Mouse (Mus musculus) bone marrow macrophage, adult 2 months (primary cell): ENCODE results near the gene Tubb5. TPM values are rescaled to one million over a fixed set of nuclear protein-coding genes. Genes with fewer than 3 reads are reported as not detected.

Experiments
- H3K27ac ChIP-seq: 2 replicates; pipeline ENCODE4 v1.5.1; 2012; ENCODE audit warnings: low read depth, low read length; ENCODE audit not compliant: insufficient read depth
- H3K4me1 ChIP-seq: 2 replicates; pipeline ENCODE4 v1.6.1; 2012; ENCODE audit warnings: low read length; ENCODE audit not compliant: control insufficient read depth, insufficient read depth
- H3K4me3 ChIP-seq: 2 replicates; pipeline ENCODE4 v1.5.1; 2012; ENCODE audit warnings: mild to moderate bottlenecking, low read length, moderate library complexity; ENCODE audit not compliant: insufficient read depth
- CTCF ChIP-seq: IDR thresholded peaks from 2 replicates; pipeline ENCODE4 v1.5.1; 2012; ENCODE audit warnings: low read depth, mild to moderate bottlenecking, low read length, moderate library complexity
- POLR2A ChIP-seq: IDR thresholded peaks from 2 replicates; pipeline ENCODE4 v1.6.1; 2012; ENCODE audit warnings: mild to moderate bottlenecking, low read depth, low read length, borderline replicate concordance
- polyA plus RNA-seq: library from polyadenylated mRNA; stranded (reverse); fragments of >200 nt; gene quantifications from 2 replicates; pipeline ENCODE4 v1.2.4, GENCODE M21; 2012; ENCODE audit not compliant: missing spikeins, insufficient read depth, insufficient read length

Tubb5 gene
- polyA plus RNA-seq, 1 experiment = 519 TPM

- no peak for TF ChIP-seq POLR2A
- TF ChIP-seq CTCF = no peak
- peak within 1 kb of the TSS; percentile 87 for H3K4me3 ChIP-seq
- peak within 1 kb of the TSS; percentile 65 for H3K27ac ChIP-seq
- H3K4me1 ChIP-seq = peaks cover 28% of the 10 kb centered on the region
Observed at GRCm38 (mm10) chr17:35861198-35861857, 23.2 kb upstream of the Tubb5 start, which contains the start of gene Nrm. Gene Nrm, plus strand, starts transcription at chr17:35861318.

GRCm38 (mm10) chr17:35860831-35861197 is 22.7 kb upstream of the Tubb5 start:
- Histone ChIP-seq H3K4me1 (peaks cover 28% of the 10 kb centered on the region), H3K27ac (no peak overlapping the region), H3K4me3 (peak overlapping the region; percentile 87)
- TF ChIP-seq CTCF (no peak), POLR2A (no peak)

GRCm38 (mm10) chr17:35859835-35860234 is 21.7 kb upstream of the Tubb5 start:
- H3K4me1 ChIP-seq = peaks cover 28% of the 10 kb centered on the region
- no peak overlapping the region for H3K4me3 ChIP-seq
- TF ChIP-seq CTCF = no peak
- no peak for TF ChIP-seq POLR2A
- peak overlapping the region; percentile 46 for H3K27ac ChIP-seq

GRCm38 (mm10) chr17:35859371-35859770 is 21.3 kb upstream of the Tubb5 start:
- Histone ChIP-seq H3K4me1 (peaks cover 26% of the 10 kb centered on the region), H3K27ac (peak overlapping the region; percentile 46), H3K4me3 (no peak overlapping the region)
- TF ChIP-seq POLR2A = no peak

GRCm38 (mm10) chr17:35850974-35851373 is 12.9 kb upstream of the Tubb5 start:
- peaks cover 7% of the 10 kb centered on the region for H3K4me1 ChIP-seq
- no peak overlapping the region for H3K27ac ChIP-seq
- no peak overlapping the region for H3K4me3 ChIP-seq
- TF ChIP-seq CTCF = no peak
- TF ChIP-seq POLR2A = no peak

- no peak overlapping the region for H3K4me3 ChIP-seq
- no peak overlapping the region for H3K27ac ChIP-seq
- no peaks in the 10 kb centered on the region for H3K4me1 ChIP-seq
- TF ChIP-seq CTCF = no peak
- no peak for TF ChIP-seq POLR2A
Observed at GRCm38 (mm10) chr17:35848112-35848511, 10.0 kb upstream of the Tubb5 start.

- Histone ChIP-seq H3K4me3 (no peak overlapping the region), H3K4me1 (peaks cover 10% of the 10 kb centered on the region), H3K27ac (no peak overlapping the region)
- TF ChIP-seq CTCF (peak; percentile 41; the same call in 1 of the 2 replicates), POLR2A (no peak)
Observed at GRCm38 (mm10) chr17:35843514-35843913, 5.4 kb upstream of the Tubb5 start.

- H3K4me3 ChIP-seq = peak overlapping the region; percentile 69
- TF ChIP-seq POLR2A (no peak), CTCF (no peak)
- H3K27ac ChIP-seq = peak overlapping the region; percentile 48
Observed at GRCm38 (mm10) chr17:35842006-35842405, 3.9 kb upstream of the Tubb5 start.

GRCm38 (mm10) chr17:35841076-35841950 is 3.2 kb upstream of the Tubb5 start, which contains the start of gene Mdc1:
Gene Mdc1, plus strand, starts transcription at chr17:35841515.
- Histone ChIP-seq H3K4me1 (peaks cover 10% of the 10 kb centered on the region), H3K27ac (peak within 1 kb of the TSS; percentile 51), H3K4me3 (peak within 1 kb of the TSS; percentile 69)
- 0 out of 2 replicates have a peak, but pooled peaks have one; percentile 57 for TF ChIP-seq POLR2A
- TF ChIP-seq CTCF = no peak

More at GRCm38 (mm10) chr17:35842006-35842405, 3.9 kb upstream of the Tubb5 start:
- H3K4me1 ChIP-seq = peaks cover 10% of the 10 kb centered on the region

- H3K4me1 ChIP-seq = peaks cover 12% of the 10 kb centered on the region
- peak overlapping the region; percentile 51 for H3K27ac ChIP-seq
- peak overlapping the region; percentile 27; the same call in 1 of the 2 replicates for H3K4me3 ChIP-seq
- no peak for TF ChIP-seq CTCF
- no peak for TF ChIP-seq POLR2A
Observed at GRCm38 (mm10) chr17:35840561-35840960, 2.5 kb upstream of the Tubb5 start.

GRCm38 (mm10) chr17:35839002-35839401 is 896 bp upstream of the Tubb5 start:
- Histone ChIP-seq H3K4me1 (peaks cover 21% of the 10 kb centered on the region), H3K27ac (peak overlapping the region; percentile 41), H3K4me3 (peak overlapping the region; percentile 38)
